26 mouse cellular contexts compared by ENCODE assay signal in genomic region chr5:107169796-107170195, GRCm38 (mm10).
DNase-seq lines count a peak whose midpoint lies in the region; ATAC-seq and TF ChIP-seq lines count a peak whose summit lies in the region.
"Had no signal": no experiment of that assay in that cellular context is flagged by ENCODE, and none has a peak within 500 bp of the region (broad histone marks: within the 10 kb centered on the region; RNA-seq: fewer than 3 reads in every experiment).

No protein-coding gene starts in this region.

- H3K4me1 ChIP-seq in embryonic facial prominence, embryonic 10.5 days = peaks cover 69% of the 10 kb centered on the region
- H3K4me1 ChIP-seq in limb, embryonic 10.5 days = peaks cover 64% of the 10 kb centered on the region
- H3K4me1 ChIP-seq in limb, embryonic 14.5 days (ENCODE audit: control insufficient read depth, insufficient read depth, low read length) = peaks cover 54% of the 10 kb centered on the region

- intact Hi-C loops in gastrocnemius, adult 2 months (cut with DNase I) = loop anchor here (5.0 to 10.0 kb wide), 3 partner anchors 42 to 175 kb away; partner anchors contain the start of gene Tgfbr3
- intact Hi-C loops in gastrocnemius, postnatal 36 days (cut with DNase I) = loop anchor here (5.0 kb wide), 1 partner anchor 118 kb away; the partner anchor contains the start of gene Tgfbr3

- H3K27me3 ChIP-seq in embryonic facial prominence, embryonic 10.5 days (replicated peaks; ENCODE audit: low read depth, poor library complexity, severe bottlenecking) = no peaks in the 10 kb centered on the region
- no peaks in the 10 kb centered on the region for H3K27me3 ChIP-seq in limb, embryonic 10.5 days (ENCODE audit: low read depth, poor library complexity, severe bottlenecking)
- H3K27me3 ChIP-seq in limb, embryonic 14.5 days (ENCODE audit: control insufficient read depth, insufficient read depth, low read length) = no peaks in the 10 kb centered on the region
- H3K27me3 ChIP-seq: heart, embryonic 12.5 days; heart, embryonic 15.5 days had no signal

- no peak overlapping the region for H3K4me2 ChIP-seq in limb, embryonic 14.5 days (replicated peaks; ENCODE audit: low read depth, low read length, severe bottlenecking)
- H3K4me2 ChIP-seq: forebrain, embryonic 12.5 days; forebrain, embryonic 15.5 days; heart, embryonic 12.5 days; heart, embryonic 15.5 days; hindbrain, embryonic 14.5 days had no signal

- no peak for ATAC-seq in limb, embryonic 14.5 days (ENCODE audit: low FRiP score, low read depth)
- ATAC-seq: activated CD4-positive, CD25-positive, alpha-beta regulatory T cell, adult 4 months; forebrain, embryonic 15.5 days; hindbrain, postnatal 0 days had no signal

- no peak for TF ChIP-seq POLR2A in limb, embryonic 14.5 days (IDR thresholded peaks at IDR 0.05; ENCODE audit: borderline replicate concordance, extremely low read depth, insufficient read depth, insufficient read length)

- DNase-seq in gastrocnemius, adult 2 months = no peak
- DNase-seq in gastrocnemius, postnatal 36 days = no peak
- DNase-seq in embryonic facial prominence, embryonic 10.5 days (ENCODE audit: low spot score) = no peak
- DNase-seq in limb, embryonic 10.5 days (ENCODE audit: low spot score) = no peak
- no peak for DNase-seq in limb, embryonic 14.5 days (ENCODE audit: low spot score)
- DNase-seq in layer of hippocampus, postnatal 10 days (ENCODE audit: low spot score in 2 of 2) = no peak
- no peak for DNase-seq in layer of hippocampus, postnatal 36 days
- DNase-seq: adrenal gland, adult 8-10 months; adrenal gland, postnatal 25 days; cerebellum, adult 11-12 months; cerebellum, adult 8-10 months; cerebellum, postnatal 10 days; cerebellum, postnatal 36 days; embryo, embryonic 11 days; gastrocnemius, postnatal 10 days; heart, adult 18-20 months; heart, postnatal 14 days; heart, postnatal 4 days had no signal

- H3K4me3 ChIP-seq in gastrocnemius, adult 2 months = no peak overlapping the region
- no peak overlapping the region for H3K4me3 ChIP-seq in embryonic facial prominence, embryonic 10.5 days
- no peak overlapping the region for H3K4me3 ChIP-seq in limb, embryonic 10.5 days
- no peak overlapping the region for H3K4me3 ChIP-seq in limb, embryonic 14.5 days (replicated peaks; ENCODE audit: low read length)
- H3K4me3 ChIP-seq: erythroblast, embryonic 14.5 days; forebrain, embryonic 12.5 days; forebrain, embryonic 15.5 days; heart, embryonic 12.5 days; heart, embryonic 15.5 days had no signal

- WGBS in embryonic facial prominence, embryonic 10.5 days = 85% methylated on average over 5 of the region's 5 CpGs
- WGBS in limb, embryonic 10.5 days = 87% methylated on average over 5 of the region's 5 CpGs
- 64% methylated on average over 5 of the region's 5 CpGs for WGBS in limb, embryonic 14.5 days

- no peak for TF ChIP-seq CTCF in gastrocnemius, adult 2 months (IDR thresholded peaks at IDR 0.05)

- peak overlapping the region; percentile 46; the same call in 1 of the 2 replicates for H3K27ac ChIP-seq in gastrocnemius, adult 2 months
- 0 out of 2 replicates have a peak overlapping the region, but pooled peaks have one; percentile 14 for H3K27ac ChIP-seq in embryonic facial prominence, embryonic 10.5 days (replicated peaks)
- H3K27ac ChIP-seq in limb, embryonic 10.5 days = peak overlapping the region; percentile 20; the same call in 1 of the 2 replicates
- 0 out of 2 replicates have a peak overlapping the region, but pooled peaks have one; percentile 19 for H3K27ac ChIP-seq in limb, embryonic 14.5 days (replicated peaks; ENCODE audit: low read depth, low read length)
- H3K27ac ChIP-seq: forebrain, embryonic 12.5 days; forebrain, embryonic 15.5 days; hindbrain, embryonic 14.5 days; hindbrain, postnatal 0 days had no signal

- no peaks in the 10 kb centered on the region for H3K9me3 ChIP-seq in embryonic facial prominence, embryonic 10.5 days
- no peaks in the 10 kb centered on the region for H3K9me3 ChIP-seq in limb, embryonic 10.5 days (replicated peaks)
- H3K9me3 ChIP-seq in limb, embryonic 14.5 days (ENCODE audit: control insufficient read depth, low read length) = no peaks in the 10 kb centered on the region
- H3K9me3 ChIP-seq: forebrain, embryonic 12.5 days; forebrain, embryonic 15.5 days; heart, embryonic 12.5 days; heart, embryonic 15.5 days had no signal

- H3K9ac ChIP-seq in limb, embryonic 14.5 days (ENCODE audit: low read depth, low read length, severe bottlenecking) = no peak overlapping the region
- H3K9ac ChIP-seq: forebrain, embryonic 12.5 days; forebrain, embryonic 15.5 days; heart, embryonic 12.5 days; heart, embryonic 15.5 days; hindbrain, embryonic 14.5 days had no signal

- no peaks in the 10 kb centered on the region for H3K36me3 ChIP-seq in embryonic facial prominence, embryonic 10.5 days (replicated peaks)
- H3K36me3 ChIP-seq in limb, embryonic 10.5 days = no peaks in the 10 kb centered on the region
- H3K36me3 ChIP-seq in limb, embryonic 14.5 days (ENCODE audit: control insufficient read depth, insufficient read depth, low read length) = no peaks in the 10 kb centered on the region
- H3K36me3 ChIP-seq: forebrain, embryonic 12.5 days; forebrain, embryonic 15.5 days; heart, embryonic 12.5 days; heart, embryonic 15.5 days had no signal
